Mouse (Mus musculus): ENCODE results near the gene Srrm2. TPM values are rescaled to one million over a fixed set of nuclear protein-coding genes. Genes with fewer than 3 reads are reported as not detected.

Gene Srrm2
- polyA plus RNA-seq (2012; rRNA removed): 601 and 671 TPM in 2 replicates

DNA sequence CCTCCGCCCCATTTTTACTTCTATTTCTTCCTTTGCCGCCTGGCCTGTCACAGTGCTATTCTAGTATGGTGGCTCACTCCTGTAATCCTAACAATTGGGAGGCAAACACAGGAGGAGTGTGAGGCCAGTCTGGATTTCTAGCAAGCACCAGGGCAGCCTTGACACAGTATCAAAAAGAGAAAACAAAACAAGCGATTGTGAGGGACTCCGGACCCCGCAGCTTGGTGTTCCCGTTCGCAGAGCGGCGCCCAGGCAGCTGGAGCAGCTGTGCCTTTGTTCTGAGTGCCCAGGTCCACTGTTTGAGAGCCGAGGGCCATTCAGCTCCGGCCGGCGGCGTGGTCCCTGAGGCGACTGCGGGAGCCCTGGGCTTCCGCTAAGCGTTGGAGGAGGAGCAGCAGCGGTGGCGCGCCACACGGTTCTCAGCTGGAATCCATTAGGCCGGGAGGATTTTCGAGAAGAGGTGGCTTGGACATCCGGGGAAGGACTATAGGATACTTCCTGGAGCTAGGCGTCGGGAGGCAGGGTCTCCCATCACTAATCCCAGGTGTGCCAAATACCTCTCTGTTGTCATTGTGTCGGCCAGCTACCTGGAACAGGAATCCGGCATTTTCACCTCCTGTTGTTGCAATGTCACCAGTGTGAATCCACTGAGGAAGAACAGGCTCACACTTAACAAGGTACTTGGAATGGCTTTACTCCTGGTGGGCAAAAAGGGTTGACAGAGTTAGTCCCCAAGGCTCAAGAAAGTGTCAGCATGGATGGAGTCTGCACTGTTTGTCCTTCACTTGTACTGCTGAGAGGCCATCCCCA is at the start of gene Srrm2:
Gene Srrm2, plus strand, starts transcription at position 264 of the 810 bp plus-strand sequence.
- Histone ChIP-seq H3K27me3 (ENCODE audit: control insufficient read depth, insufficient read depth, low read length) (peaks cover 6% of the 10 kb centered on the region; the same call in 1 of the 2 replicates), H3K4me1 (ENCODE audit: control insufficient read depth, insufficient read depth, insufficient read length) (peaks cover 9% of the 10 kb centered on the region; the same call in 1 of the 2 replicates), H3K4me3 (ENCODE audit: extremely low read depth, insufficient read depth, insufficient read length) (peak within 1 kb of the TSS; percentile 69), H3K36me3 (ENCODE audit: control insufficient read depth, insufficient read depth, low read length) (no peaks in the 10 kb centered on the region), H3K27ac (ENCODE audit: insufficient read depth, low read length) (peak within 1 kb of the TSS; percentile 41)
- DNase-seq (ENCODE audit: low read depth in 1 of 2, low spot score in 2 of 2): peak in 1 of 2 experiments; percentile 34
- no peak for TF ChIP-seq CTCF (IDR thresholded peaks at IDR 0.05; ENCODE audit: extremely low read depth, insufficient read depth, insufficient read length, insufficient replicate concordance)
- TF ChIP-seq POLR2A (IDR thresholded peaks at IDR 0.05; ENCODE audit: low read depth, low read length): peak; percentile 35; the same call in 1 of the 2 replicates
- WGBS: 4% methylated on average over 29 of the region's 29 CpGs

DNA sequence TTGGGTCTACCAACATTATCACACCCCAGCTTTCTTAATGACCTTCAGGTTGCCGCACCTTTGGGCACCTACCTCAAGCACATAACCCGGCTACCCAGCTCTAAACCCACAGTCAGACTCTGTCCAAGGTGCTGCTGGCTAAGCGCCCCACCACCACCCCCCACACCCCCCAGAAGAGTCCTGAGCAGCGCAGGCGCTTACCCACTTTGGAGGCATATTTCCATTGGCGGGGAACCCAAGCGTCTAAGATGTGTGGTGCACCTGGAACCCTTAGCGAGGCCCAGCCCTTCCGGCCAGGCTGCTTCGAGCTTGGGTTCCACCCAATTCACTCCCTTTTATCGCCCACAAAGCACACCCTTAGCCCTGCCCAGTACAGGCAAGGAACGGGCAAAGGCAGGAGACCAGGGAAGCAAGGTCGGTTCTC is 49.7 kb upstream of the Srrm2 start, which contains the start of gene Paqr4:
Gene Paqr4, minus strand, starts transcription at position 270 of the 424 bp plus-strand sequence.
- H3K4me3 ChIP-seq (ENCODE audit: extremely low read depth, insufficient read depth, insufficient read length): peak within 1 kb of the TSS; percentile 63
- no peak within 1 kb of the TSS for H3K27ac ChIP-seq (ENCODE audit: insufficient read depth, low read length)
- H3K27me3 ChIP-seq (ENCODE audit: control insufficient read depth, insufficient read depth, low read length): peaks cover 28% of the 10 kb centered on the region
- 2% methylated on average over 13 of the region's 13 CpGs for WGBS
- TF ChIP-seq POLR2A (IDR thresholded peaks at IDR 0.05; ENCODE audit: low read depth, low read length): no peak
- TF ChIP-seq CTCF (IDR thresholded peaks at IDR 0.05; ENCODE audit: extremely low read depth, insufficient read depth, insufficient read length, insufficient replicate concordance): no peak
- H3K36me3 ChIP-seq (ENCODE audit: control insufficient read depth, insufficient read depth, low read length): no peaks in the 10 kb centered on the region
- H3K4me1 ChIP-seq (ENCODE audit: control insufficient read depth, insufficient read depth, insufficient read length): peaks cover 17% of the 10 kb centered on the region
- no peak for DNase-seq (ENCODE audit: low read depth in 1 of 2, low spot score in 2 of 2)

DNA sequence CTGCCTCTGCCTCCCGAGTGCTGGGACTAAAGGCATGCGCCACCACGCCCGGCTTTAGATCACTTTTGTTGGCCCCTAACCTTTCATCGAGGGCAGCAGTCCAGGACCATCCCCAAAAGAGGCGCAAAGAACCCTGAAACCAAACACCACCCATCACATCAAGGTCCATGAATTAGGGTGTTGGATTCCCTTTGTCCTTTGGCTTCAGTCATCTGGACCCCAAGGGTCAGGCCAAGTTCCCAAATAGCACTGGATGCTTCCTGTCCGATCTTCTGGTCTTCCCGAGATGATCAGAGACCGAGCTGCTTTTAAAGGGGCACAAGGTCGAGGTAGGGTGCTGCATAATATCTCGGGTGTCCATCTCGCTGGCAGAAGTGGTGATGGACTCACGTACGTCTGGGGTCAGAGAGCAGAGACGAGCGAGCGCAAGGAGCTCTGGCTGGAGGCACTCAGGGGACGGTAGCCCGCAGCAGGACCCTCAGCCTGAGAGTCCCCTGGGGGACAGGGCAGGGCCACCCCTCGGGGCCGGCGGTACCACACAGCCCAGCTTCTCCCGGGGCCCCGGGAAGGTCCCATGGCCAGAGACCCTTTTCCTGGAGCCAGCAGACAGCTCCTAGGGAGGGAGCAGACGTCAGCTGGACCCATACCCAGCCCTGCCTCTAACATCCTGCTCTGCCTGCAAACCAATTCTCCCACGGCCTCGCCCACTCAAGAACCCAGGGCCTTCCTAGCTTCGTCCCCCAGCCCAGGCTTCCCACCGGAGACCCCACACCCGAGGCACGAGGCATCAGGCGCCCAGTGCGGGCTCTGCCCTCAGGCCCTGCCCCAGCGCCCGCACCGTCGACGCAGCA is 48.7 kb upstream of the Srrm2 start:
- no peak for TF ChIP-seq POLR2A (IDR thresholded peaks at IDR 0.05; ENCODE audit: low read depth, low read length)
- TF ChIP-seq CTCF (IDR thresholded peaks at IDR 0.05; ENCODE audit: extremely low read depth, insufficient read depth, insufficient read length, insufficient replicate concordance): no peak
- WGBS: 52% methylated on average over 38 of the region's 38 CpGs
- no peaks in the 10 kb centered on the region for H3K36me3 ChIP-seq (ENCODE audit: control insufficient read depth, insufficient read depth, low read length)
- no peak for DNase-seq (ENCODE audit: low read depth in 1 of 2, low spot score in 2 of 2)
- H3K4me1 ChIP-seq (ENCODE audit: control insufficient read depth, insufficient read depth, insufficient read length): peaks cover 20% of the 10 kb centered on the region
- H3K27ac ChIP-seq (ENCODE audit: insufficient read depth, low read length): no peak overlapping the region
- peaks cover 33% of the 10 kb centered on the region for H3K27me3 ChIP-seq (ENCODE audit: control insufficient read depth, insufficient read depth, low read length)
- H3K4me3 ChIP-seq (ENCODE audit: extremely low read depth, insufficient read depth, insufficient read length): no peak overlapping the region

DNA sequence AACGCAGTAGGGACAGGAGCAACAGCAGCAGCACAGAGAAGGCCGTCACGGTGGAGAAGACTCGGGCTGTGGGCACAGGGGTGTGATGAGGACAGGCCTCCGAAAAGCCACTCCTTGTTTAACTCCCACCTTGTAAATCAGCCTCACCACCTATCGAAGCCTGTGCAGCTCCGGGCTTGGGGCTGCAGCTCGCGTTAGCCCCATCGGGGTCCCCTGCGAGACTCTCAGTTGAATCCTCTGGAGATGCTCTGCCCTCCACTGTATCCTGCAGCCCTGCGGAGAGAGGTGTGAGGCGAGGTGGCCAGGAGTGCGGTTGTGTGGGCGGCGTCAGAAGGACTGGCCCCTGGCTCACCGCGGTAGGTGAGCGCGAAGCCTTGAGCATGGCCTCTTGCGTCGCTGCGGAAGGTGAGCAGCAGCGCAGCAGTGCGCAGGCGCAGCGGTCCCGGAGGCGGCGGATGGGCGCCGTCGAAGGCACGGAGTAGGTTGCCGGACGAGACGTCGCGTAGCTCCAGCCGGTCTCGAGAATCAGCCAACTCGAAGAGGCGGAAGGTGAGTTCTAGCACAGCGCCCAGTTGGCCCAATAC is 48.0 kb upstream of the Srrm2 start:
- H3K4me1 ChIP-seq (ENCODE audit: control insufficient read depth, insufficient read depth, insufficient read length): peaks cover 23% of the 10 kb centered on the region
- peak overlapping the region; percentile 38; the same call in 1 of the 2 replicates for H3K4me3 ChIP-seq (ENCODE audit: extremely low read depth, insufficient read depth, insufficient read length)
- no peaks in the 10 kb centered on the region for H3K36me3 ChIP-seq (ENCODE audit: control insufficient read depth, insufficient read depth, low read length)

DNA sequence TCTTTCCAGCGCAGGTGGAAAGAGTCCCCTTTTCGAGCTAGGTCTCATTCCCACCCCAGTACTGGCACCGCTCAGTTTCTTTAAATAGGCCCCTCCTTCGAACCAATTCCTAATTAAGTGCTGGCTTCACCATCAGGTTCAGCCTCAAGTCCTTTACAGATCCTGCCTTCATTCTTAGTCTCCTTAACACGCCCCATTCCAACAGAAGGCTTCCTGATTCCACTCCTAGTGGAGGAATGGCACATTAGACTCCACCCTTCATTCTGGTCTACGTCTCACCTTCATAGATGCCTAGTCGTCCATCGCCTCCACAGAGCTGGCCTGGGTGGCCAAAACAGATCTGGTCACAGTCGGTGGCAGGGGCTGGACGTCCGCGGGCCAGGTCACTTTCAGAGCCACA is 47.4 kb upstream of the Srrm2 start:
- H3K4me3 ChIP-seq (ENCODE audit: extremely low read depth, insufficient read depth, insufficient read length): no peak overlapping the region
- peaks cover 23% of the 10 kb centered on the region for H3K4me1 ChIP-seq (ENCODE audit: control insufficient read depth, insufficient read depth, insufficient read length)
- no peaks in the 10 kb centered on the region for H3K36me3 ChIP-seq (ENCODE audit: control insufficient read depth, insufficient read depth, low read length)
- no peak overlapping the region for H3K27ac ChIP-seq (ENCODE audit: insufficient read depth, low read length)
- no peak for DNase-seq (ENCODE audit: low read depth in 1 of 2, low spot score in 2 of 2)
- peaks cover 33% of the 10 kb centered on the region for H3K27me3 ChIP-seq (ENCODE audit: control insufficient read depth, insufficient read depth, low read length)
- WGBS: 80% methylated on average over 12 of the region's 12 CpGs
- TF ChIP-seq POLR2A (IDR thresholded peaks at IDR 0.05; ENCODE audit: low read depth, low read length) (no peak), CTCF (IDR thresholded peaks at IDR 0.05; ENCODE audit: extremely low read depth, insufficient read depth, insufficient read length, insufficient replicate concordance) (no peak)

More for the DNA sequence above, 48.0 kb upstream of the Srrm2 start:
- peaks cover 33% of the 10 kb centered on the region for H3K27me3 ChIP-seq (ENCODE audit: control insufficient read depth, insufficient read depth, low read length)
- WGBS: 13% methylated on average over 44 of the region's 44 CpGs
- H3K27ac ChIP-seq (ENCODE audit: insufficient read depth, low read length): no peak overlapping the region
- TF ChIP-seq CTCF (IDR thresholded peaks at IDR 0.05; ENCODE audit: extremely low read depth, insufficient read depth, insufficient read length, insufficient replicate concordance) (no peak), POLR2A (IDR thresholded peaks at IDR 0.05; ENCODE audit: low read depth, low read length) (no peak)
- DNase-seq (ENCODE audit: low read depth in 1 of 2, low spot score in 2 of 2): peak in 1 of 2 experiments; percentile 44

DNA sequence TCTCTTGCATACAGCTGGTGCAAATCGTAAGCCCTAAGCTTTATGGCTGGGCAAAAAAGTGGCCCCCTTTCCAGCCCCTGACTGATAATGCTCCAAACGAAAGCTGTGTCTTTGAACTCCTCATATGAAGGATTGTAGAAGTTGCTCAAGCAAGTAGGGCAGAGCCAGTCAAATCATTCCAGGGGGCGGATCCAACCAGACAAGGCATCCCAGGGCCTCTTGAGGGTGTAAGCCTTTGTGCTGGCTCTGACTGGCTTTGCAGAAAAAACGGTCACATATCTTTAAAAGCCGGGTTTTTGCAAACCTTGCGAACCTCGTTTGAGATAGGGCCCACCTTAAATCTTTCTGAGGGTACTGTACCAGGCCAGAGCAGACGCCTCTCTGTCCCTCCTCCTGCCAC is 46.3 kb upstream of the Srrm2 start:
- no peak for TF ChIP-seq POLR2A (IDR thresholded peaks at IDR 0.05; ENCODE audit: low read depth, low read length)
- TF ChIP-seq CTCF (IDR thresholded peaks at IDR 0.05; ENCODE audit: extremely low read depth, insufficient read depth, insufficient read length, insufficient replicate concordance): no peak
- Histone ChIP-seq H3K27me3 (ENCODE audit: control insufficient read depth, insufficient read depth, low read length) (peaks cover 31% of the 10 kb centered on the region), H3K36me3 (ENCODE audit: control insufficient read depth, insufficient read depth, low read length) (no peaks in the 10 kb centered on the region), H3K27ac (ENCODE audit: insufficient read depth, low read length) (no peak overlapping the region), H3K4me1 (ENCODE audit: control insufficient read depth, insufficient read depth, insufficient read length) (peaks cover 26% of the 10 kb centered on the region), H3K4me3 (ENCODE audit: extremely low read depth, insufficient read depth, insufficient read length) (no peak overlapping the region)
- DNase-seq (ENCODE audit: low read depth in 1 of 2, low spot score in 2 of 2): no peak
- 53% methylated on average over 8 of the region's 8 CpGs for WGBS

Measured in spleen, adult 2 months (tissue).